Mouse (Mus musculus): ENCODE data around the gene Exoc3l4. TPM values are rescaled to one million over a fixed set of nuclear protein-coding genes. Genes with fewer than 3 reads are reported as not detected.
A peak's percentile ranks its signal among the peaks of the same experiment; 100 is the strongest.

Gene Exoc3l4
- total RNA-seq, 2 experiments from 2014 or later, result 0.56 to 1.5 TPM

GRCm38 (mm10) chr12:111440701-111441373 lies 24.0 kb downstream of the Exoc3l4 start:
- intact Hi-C loops (cut with DNase I), result no loop called here
- no peak overlapping the region for H3K4me3 ChIP-seq
- no peak for TF ChIP-seq CTCF (IDR thresholded peaks at IDR 0.05)
- DNase-seq, result no peak
- H3K27ac ChIP-seq, result 0 out of 2 replicates have a peak overlapping the region, but pooled peaks have one; percentile 9

- DNase-seq, result no peak
- H3K27ac ChIP-seq, result peak overlapping the region; percentile 95; the same call in 1 of the 2 replicates
- TF ChIP-seq CTCF (IDR thresholded peaks at IDR 0.05), result no peak
- H3K4me3 ChIP-seq, result no peak overlapping the region
- intact Hi-C loops (cut with DNase I), result no loop called here
Observed at GRCm38 (mm10) chr12:111441523-111441922, 24.7 kb downstream of the Exoc3l4 start.

GRCm38 (mm10) chr12:111442309-111443010 lies 25.6 kb downstream of the Exoc3l4 start, which contains the start of gene Tnfaip2:
Tnfaip2 (plus strand) TSS chr12:111442469.
- intact Hi-C loops (cut with DNase I), result no loop called here
- peak within 1 kb of the TSS; percentile 95 for H3K27ac ChIP-seq

GRCm38 (mm10) chr12:111443011-111443870 lies 26.4 kb downstream of the Exoc3l4 start:
- peak overlapping the region; percentile 95 for H3K27ac ChIP-seq
- H3K4me3 ChIP-seq, result peak overlapping the region; percentile 76
- DNase-seq, result peak; percentile 77
- TF ChIP-seq CTCF (IDR thresholded peaks at IDR 0.05), result no peak
- intact Hi-C loops (cut with DNase I), result no loop called here

More at GRCm38 (mm10) chr12:111442309-111443010, 25.6 kb downstream of the Exoc3l4 start, which contains the start of gene Tnfaip2:
- peak; percentile 94 for DNase-seq
- TF ChIP-seq CTCF (IDR thresholded peaks at IDR 0.05), result no peak
- peak within 1 kb of the TSS; percentile 76 for H3K4me3 ChIP-seq

GRCm38 (mm10) chr12:111443921-111444831 lies 27.4 kb downstream of the Exoc3l4 start:
- H3K27ac ChIP-seq, result peak overlapping the region; percentile 95
- DNase-seq, result no peak

GRCm38 (mm10) chr12:111445161-111445889 lies 28.5 kb downstream of the Exoc3l4 start:
- TF ChIP-seq CTCF (IDR thresholded peaks at IDR 0.05), result no peak
- intact Hi-C loops (cut with DNase I), result no loop called here
- peak overlapping the region; percentile 35; the same call in 1 of the 2 replicates for H3K27ac ChIP-seq
- DNase-seq, result no peak
- peak overlapping the region; percentile 37 for H3K4me3 ChIP-seq

More at GRCm38 (mm10) chr12:111443921-111444831, 27.4 kb downstream of the Exoc3l4 start:
- intact Hi-C loops (cut with DNase I), result no loop called here
- H3K4me3 ChIP-seq, result peak overlapping the region; percentile 76
- no peak for TF ChIP-seq CTCF (IDR thresholded peaks at IDR 0.05)

GRCm38 (mm10) chr12:111445890-111446613 lies 29.2 kb downstream of the Exoc3l4 start:
- Histone ChIP-seq H3K27ac (peak overlapping the region; percentile 80; the same call in 1 of the 2 replicates), H3K4me3 (peak overlapping the region; percentile 37)
- intact Hi-C loops (cut with DNase I), result no loop called here
- DNase-seq, result no peak
- no peak for TF ChIP-seq CTCF (IDR thresholded peaks at IDR 0.05)

- Histone ChIP-seq H3K27ac (peak overlapping the region; percentile 80), H3K4me3 (peak overlapping the region; percentile 35; the same call in 1 of the 2 replicates)
- DNase-seq, result no peak
- intact Hi-C loops (cut with DNase I), result no loop called here
- TF ChIP-seq CTCF (IDR thresholded peaks at IDR 0.05), result no peak
Observed at GRCm38 (mm10) chr12:111446745-111447144, 29.9 kb downstream of the Exoc3l4 start.

- no peak for DNase-seq
- intact Hi-C loops (cut with DNase I), result no loop called here
- Histone ChIP-seq H3K4me3 (peak overlapping the region; percentile 35), H3K27ac (peak overlapping the region; percentile 80)
- no peak for TF ChIP-seq CTCF (IDR thresholded peaks at IDR 0.05)
Observed at GRCm38 (mm10) chr12:111447350-111447749, 30.5 kb downstream of the Exoc3l4 start.

All from gastrocnemius, adult 2 months (tissue).